Mouse (Mus musculus): Measurements from ENCODE around the gene Mcl1.
"Not testable (repeated sequence)": the region's sequence is repeated elsewhere in the genome, so short reads cannot be mapped to it uniquely, and the experiment has no call there.

Mcl1 gene

DNA sequence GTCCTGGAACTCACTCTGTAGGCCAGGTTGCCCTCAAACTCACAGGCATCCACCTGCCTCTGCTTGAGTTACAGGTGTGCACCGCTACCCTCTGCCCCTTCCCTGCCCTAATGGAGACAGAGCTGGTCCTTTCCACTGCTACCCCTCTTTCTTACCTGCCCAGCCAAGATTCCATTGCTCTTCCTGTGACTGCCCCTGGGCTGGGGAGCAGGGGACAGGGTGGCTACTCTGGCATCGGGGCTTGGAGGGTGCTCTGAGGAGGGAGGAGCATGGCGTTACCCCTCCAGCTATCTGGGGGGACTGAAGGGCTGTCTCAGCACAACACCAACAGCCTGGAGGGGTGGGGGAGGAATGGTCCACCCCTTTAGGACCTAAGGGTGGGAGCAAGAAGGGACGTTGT lies 26.7 kb downstream of the Mcl1 start:
- in situ Hi-C loops (cut with MboI, MseI): no loop called here

DNA sequence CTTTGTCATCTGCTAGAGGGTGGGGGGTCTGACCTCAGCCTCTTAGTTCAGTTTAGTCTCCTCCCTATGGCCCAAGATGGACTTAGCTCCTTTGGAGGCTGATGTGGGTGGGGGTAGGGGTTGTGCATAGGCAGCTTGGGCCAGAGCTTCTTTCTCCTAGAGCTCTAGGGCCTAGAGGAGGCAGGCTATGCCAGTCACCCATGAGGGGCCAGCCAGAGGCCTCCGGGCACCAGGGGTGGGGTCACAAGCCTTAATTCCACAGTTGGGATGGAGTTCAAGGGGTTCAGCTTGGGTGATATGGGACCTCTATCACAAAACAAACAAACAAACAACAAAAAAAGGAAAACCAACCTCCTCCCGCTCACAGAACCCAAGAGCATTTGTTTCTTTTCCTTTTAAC lies 27.1 kb downstream of the Mcl1 start:
- in situ Hi-C loops (cut with MboI, MseI): no loop called here

DNA sequence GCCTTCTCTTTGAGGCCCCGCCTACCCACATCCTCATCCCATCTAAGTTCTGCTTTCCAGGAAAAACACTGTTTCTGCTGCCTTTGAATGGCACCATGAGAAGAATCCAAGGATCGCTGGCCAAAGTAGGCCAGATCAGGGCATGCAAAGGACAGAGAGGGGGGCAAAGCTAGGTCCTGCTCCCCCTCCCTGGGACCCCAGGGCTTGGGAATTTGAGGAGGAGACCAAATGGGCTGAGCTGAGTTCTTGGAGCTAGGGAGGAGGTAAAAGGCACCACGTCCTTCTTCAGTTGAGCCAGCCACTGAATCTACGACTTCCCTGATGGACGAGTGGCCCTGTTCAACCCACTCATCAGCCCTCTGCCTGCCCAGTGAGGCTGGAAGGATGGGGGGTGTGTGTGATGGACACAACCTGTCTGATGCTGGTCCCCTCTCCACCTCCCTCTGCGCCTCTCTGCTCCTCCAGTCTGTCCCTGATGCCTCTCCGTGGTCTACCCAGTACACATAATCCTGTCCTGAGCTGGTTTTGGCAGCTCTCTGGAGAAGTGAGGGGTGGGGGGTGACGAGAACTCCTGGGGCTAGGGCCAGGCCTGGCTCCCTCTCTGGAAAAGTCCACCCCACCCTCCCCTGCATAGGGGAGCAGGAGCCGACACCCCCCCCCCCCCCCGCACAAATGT lies 28.0 kb downstream of the Mcl1 start:
- in situ Hi-C loops (cut with MboI, MseI): no loop called here

DNA sequence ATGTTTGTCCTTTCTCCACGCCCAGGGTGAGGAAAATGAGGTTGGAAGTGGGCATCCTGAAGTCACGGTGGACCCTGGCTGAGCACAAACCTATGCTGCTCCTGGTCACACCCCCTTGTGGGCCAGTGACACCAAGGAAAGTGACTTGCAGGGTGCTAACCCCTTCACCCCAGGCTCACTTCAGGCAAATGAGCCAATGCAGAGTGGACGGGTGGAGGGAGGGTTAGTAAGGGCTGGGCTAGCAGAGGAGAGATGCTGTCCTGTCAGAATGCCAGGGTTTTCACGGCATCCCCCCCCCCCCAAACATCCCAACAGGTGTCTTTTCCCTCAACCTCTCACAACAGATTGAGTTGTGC lies 28.6 kb downstream of the Mcl1 start:
- in situ Hi-C loops (cut with MboI, MseI): no loop called here

DNA sequence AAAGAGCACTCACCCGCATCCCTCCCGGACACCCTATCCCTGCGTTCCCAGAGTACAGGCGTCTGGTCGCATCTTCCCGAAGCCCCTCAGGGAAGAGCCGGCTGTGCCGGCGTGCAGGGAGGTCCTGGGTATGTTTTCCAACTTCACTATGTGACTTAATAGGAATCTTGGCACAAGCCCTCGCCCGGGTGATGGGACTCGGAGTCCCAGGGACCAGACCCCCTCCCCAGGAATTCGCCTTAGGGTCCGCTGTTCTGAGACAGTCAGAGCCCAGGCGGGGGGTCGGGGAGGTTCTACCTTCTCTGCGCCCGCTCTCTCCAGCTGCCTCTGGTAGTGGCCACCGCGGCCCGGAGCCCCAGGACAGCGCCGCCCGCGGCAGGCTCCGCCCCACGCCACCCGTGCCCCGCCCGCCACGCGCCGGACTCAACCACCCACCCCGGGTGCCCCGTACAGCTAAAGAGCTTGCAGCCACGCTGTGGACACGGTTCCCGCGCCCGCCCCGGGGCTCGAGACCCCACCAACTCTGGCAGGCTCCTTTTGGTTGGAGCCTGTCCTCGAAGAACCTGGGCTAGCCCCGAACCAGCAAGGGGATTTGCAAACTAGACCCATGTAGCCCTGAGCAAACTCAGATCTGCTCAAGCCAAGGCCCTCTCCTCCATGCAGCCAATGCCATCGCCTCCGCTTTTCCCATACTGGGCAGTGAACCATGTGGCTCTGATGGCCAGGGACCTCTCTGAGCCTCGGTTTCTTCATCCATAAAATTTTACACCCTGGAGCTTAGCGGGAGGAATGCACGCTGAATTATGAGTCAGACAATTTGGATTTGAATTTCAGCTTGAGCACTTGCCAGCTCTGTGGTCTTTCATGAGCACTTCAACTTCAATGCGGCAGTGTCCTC lies 29.2 kb downstream of the Mcl1 start, which contains the start of gene Adamtsl4:
TSS of gene Adamtsl4 (minus strand) at position 394 of the 898 bp plus-strand sequence.
- in situ Hi-C loops (cut with MboI, MseI): no loop called here

DNA sequence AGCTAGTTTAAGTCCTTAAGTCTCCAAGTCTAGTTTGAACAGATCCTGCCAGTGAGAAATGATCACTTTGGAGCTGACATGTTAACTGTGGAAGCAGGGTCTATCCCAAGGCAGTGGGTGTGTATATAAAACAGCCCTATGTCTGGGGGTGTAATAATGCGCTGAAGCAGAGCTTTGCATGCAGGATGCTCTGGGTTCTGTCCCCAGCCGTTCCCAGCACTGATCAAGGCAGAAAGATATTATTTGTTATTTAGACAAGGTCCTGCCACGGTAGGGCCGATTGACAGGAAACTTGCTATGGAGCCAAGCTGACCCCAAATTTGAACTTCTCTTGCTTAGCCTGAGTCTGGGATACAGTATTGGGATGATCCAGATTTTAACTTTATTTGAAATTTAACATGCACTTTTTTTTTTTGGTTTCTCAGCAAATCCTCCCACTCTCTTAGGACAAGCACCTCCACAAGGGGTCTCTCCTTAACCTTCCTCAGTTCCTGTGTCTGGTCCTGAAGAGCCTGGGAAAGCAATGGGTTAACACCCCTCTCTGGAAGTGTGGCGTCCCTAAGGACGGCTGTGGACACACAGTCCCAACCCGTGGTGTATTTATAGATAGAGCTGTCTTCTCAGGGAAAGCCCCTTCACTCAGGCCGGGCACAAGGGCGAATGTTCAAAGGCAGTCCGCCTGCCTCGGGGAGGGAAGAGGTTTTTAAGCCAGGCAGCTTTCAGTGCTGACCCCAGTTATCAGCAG lies 30.8 kb downstream of the Mcl1 start:
- in situ Hi-C loops (cut with MboI, MseI): no loop called here

DNA sequence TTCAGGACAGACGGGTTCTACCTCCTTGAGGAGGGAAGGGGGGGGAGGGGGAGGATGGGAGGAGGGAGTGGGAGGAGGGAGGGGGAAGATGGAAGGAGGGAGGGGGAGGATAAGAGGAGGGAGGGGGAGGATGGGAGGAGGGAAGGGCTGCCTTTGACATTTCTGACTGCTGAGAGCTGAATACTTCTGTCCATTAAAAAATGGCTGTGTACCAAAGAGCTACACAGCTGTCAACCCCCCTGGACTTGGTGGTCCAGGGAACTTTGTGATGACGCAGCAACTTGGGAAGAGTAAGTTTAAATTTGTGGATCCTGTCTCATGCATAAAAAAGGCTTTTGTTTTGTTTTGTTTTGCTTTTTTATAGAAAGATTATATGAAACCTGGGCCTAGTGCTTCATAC lies 31.4 kb downstream of the Mcl1 start:
- in situ Hi-C loops (cut with MboI, MseI): no loop called here

DNA sequence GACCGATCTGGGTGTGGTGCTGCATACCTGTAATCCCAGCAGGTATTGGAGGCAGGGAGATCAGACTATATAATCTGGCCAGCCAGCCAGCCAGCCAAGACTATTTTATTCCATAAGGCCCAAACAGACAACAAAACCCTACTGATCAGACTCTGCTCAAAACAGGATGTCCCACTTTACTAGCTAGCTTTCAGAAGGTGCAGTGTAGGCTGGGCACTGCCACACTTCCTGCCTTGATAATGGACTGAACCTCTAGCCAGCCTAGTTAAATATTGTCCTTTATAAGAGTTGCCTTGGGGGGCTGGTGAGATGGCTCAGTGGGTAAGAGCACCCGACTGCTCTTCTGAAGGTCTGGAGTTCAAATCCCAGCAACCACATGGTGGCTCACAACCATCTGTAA lies 32.0 kb downstream of the Mcl1 start:
- in situ Hi-C loops (cut with MboI, MseI): not testable (repeated sequence)

DNA sequence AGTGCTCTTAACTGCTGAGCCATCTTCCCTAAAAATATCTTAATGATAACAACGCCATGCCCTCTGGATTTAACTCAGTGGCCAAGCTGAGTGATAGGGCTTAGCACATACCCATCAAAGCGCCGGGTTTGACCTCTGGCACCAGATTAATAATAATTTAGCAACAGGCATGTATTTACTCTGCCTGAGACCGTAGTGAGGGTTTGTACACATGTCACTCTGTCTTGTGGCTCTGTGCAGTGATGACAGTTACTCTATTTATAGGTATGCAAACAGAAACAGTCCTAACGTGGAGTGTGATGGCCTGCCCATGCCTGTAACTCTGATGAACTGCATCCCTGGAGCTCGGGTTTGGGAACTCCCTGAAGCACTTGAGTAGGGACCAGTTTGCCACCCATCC lies 34.1 kb downstream of the Mcl1 start:
- in situ Hi-C loops (cut with MboI, MseI): no loop called here

DNA sequence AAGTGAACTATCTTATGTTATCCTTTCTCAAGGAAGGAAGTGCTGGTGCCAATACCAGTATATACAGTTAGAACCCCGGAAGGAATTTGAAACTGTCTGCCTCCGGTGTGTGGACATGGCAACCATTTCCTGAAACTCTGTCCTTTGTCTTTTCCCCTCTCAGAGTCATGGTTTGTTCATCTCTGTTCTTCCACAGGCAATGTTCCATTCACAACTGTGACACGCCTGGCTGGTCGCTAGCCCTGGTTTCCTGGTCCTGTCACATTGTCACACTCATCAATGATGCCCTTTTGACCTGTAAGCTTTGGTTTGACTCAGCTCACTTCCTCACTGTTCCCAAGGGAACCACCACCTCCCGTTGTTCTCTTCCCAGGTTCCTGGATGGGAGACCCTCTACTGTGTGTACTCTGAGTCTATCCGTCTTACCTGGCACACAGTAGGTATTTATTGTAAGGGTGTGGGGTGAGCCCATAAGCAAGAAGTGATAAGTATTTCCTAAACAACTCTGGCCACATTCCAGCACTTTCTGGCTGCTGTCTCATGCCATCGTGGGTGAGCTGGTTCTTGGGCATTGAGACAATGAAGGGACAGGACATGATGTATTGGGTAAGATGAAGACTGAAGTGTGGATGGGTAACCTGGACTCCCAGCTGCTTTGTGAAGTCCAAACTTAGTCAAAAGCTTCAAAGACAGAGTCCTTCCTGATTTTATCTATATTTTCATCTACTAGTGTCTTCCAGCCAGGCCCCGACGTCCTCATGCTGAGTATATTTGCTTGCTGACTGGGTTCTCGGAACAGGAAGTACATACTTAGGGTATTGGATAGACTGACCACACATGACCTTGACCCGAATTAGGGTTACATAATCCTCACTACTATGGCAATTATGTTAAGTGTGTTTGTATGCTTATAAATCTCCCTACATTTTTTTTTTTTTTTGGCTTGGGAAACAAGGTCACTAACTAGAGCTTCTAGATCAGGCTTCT lies 35.5 kb downstream of the Mcl1 start:
- in situ Hi-C loops (cut with MboI, MseI): no loop called here

DNA sequence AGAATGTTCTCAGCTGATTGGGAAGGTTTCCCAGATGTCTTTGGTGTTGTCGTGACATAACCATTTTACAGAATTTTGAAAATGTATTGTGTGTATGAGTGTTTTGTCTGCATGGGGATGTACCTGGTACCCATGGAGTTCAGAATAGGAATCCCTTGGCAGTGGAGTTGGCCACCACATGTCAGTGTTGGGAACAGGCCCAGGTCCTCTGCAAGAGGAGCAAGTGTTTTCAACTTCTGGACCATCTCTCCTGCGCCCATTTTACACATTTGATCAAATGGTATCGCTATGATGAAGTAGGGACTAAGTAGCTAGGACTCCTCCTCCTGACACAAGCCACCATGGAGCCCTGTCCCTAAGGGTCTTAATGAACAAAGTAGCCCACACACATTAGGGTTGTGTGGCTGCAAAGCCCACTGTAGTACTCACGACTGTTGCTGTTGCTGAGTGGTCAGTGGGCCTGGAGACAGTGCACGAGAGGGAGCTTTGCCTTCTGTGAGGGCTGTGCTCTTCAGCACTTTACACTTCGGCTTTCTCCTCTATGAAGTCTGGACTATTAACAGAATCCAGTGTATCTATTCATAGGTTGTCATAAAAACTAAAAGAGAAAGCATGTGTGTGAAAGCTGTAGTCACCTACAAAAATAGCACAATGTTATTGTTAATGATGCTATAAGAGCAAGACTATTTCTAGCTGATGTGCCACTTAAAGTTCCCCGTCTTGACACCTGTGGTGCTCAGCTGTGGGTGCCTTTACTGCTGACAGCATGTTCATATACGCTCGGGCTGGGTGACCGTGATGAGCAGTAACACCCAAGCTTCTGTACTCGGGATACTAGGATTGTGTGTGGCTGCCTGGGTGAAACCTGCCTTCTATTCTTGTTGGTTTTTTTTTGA lies 36.5 kb downstream of the Mcl1 start:
- in situ Hi-C loops (cut with MboI, MseI): no loop called here

DNA sequence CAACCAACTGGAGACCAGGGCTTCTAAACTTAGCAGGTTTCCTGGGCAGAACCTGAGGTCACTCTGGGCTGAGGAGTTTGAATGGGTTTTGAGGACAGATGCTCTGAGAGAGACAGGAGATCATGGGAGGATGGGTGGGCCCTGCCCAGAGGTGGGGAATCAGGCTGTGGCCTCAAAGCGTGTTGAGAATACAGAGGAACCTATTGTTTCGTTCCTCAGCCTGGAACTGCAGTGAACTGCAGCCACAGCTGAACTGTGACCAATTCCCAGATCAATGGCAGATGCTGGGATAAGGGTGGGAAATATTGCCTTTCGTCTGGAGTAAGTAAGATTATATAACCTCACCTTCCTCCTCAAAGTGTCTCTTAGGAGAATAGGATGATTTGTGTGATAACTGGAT lies 37.2 kb downstream of the Mcl1 start:
- in situ Hi-C loops (cut with MboI, MseI): no loop called here

DNA sequence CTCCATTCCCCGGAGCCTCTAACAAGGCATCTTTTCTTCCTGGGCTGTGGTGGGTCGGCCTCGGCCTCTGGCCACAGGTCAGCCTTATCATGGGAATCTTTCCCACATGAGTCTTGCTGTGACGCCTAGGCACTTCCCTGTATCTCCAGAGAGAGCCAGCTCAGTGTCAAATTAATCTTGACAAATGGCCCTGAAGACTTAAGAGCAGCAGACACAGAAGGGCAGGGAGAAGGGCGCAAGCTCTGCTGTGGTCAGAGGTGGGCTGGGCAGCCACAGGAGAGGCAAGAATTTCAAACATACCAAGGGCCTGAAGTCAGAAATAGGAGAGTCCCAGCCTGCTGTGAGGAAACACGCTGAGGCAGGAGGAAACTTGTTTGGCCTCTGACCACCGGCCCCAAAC lies 37.8 kb downstream of the Mcl1 start:
- in situ Hi-C loops (cut with MboI, MseI): no loop called here

DNA sequence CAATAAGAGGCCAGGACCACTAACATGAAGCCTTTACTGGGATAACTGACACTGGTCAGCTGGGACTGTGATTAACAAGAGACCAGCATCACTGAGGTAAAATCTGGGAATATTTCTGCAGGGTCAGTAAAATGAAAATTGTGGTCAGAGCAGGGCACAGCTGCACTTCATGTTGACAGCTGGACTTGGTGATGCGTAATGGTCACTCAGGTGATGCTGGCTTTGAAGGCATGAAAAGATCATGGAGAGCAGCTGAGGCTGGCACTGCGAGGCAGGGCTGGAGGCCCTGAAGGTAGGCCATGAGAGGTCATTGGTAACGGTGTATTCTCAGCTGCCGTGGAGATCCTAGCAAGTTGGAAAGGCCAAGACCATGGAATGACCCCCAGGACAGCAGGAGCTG lies 39.7 kb downstream of the Mcl1 start:
- in situ Hi-C loops (cut with MboI, MseI): no loop called here

DNA sequence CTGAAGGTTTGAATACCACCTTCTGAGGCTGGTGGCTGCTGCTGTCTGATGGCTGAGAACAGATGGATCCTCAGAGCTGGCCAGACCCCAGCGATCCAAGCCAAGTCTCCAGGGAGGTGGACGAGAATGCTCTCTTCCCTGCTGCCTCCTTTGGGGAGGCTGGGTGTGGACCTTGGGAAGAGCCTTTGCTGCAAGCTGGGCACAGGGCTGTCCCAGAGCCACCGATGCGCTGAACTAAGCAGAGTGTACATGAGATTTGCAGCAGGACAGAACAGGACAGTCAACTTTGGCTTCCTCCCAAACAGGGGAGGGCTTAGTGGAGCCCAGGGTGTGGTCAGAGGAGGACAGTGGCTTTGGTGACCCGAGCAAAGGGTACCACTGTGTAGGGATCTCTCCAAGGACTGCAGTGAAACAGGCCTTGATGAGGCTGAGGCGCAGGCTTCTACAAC lies 41.7 kb downstream of the Mcl1 start:
- in situ Hi-C loops (cut with MboI, MseI): loop anchor here (5.0 kb wide), 1 partner anchor 422 kb away; no protein-coding TSS in a partner anchor

DNA sequence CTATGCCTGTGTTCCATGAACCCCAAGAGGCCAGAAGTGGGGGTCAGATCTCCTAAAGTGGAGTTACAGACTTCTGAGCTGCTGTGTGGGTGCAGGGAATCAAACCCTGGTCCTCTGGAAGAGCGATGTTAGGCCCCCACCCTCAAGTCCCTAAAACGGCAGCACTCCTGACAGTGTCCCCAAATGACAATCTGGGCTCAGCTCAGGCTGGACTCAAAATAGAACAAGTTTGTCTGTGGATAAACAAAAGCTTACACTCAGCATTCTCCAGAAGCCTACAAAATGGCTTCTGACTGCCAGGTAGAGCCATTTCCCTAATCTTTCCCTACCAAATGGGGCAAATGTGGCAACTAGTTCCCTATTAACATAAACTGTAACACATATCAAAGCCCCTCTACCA lies 42.5 kb downstream of the Mcl1 start:
- in situ Hi-C loops (cut with MboI, MseI): loop anchor here (5.0 kb wide), 1 partner anchor 421 kb away; no protein-coding TSS in a partner anchor

DNA sequence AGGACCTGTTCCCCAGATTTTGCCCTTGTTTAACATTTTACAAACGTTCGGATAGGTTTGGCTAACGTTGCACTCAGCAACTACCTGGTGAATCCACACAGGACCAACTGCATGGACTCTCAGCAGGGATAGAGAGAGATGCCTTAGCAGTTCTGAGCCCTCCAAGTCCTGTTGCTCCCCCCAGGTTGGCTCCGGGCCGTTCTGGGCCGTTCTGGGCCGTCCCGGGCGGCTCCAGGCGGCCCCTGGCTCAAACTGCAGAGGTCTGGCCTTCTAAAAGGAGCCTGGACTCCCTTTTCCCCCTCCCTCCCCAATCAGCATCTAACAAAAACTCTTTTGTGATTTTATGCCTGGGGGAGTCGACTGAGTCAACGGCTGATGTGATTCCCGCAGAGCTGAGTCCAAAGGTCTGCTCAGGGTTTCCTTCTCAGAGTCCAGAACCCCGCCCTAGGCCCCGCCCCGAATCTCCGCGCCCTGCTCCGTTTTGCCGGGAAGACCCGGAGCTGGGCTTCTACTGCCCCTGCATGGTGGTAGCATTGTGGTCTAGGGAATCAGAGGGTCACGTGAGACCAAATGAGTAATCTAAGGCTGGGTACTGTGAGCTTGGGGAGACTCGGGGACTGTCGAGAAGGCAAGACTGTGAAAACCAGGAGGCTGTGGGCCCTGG lies 43.4 kb downstream of the Mcl1 start:
- in situ Hi-C loops (cut with MboI, MseI): loop anchor here (5.0 kb wide), 1 partner anchor 420 kb away; no protein-coding TSS in a partner anchor

DNA sequence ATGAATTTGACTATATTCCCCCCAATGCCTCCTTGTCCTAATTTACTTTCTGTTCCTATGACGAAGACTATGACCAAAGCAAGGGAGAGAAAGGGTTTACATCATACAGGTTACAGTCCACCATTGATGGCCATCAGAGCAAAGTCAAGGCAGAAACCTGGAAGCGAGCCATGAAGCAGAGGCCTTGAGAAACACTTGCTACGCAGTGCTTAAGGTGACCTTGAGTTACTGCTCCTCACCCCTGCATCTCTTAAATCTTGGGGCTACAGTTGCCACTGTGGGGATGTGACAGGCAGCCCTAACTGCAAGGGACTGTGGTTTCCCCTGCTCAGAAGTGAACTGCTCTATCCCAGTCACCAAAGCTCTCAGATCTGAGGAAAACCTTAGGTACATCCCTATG lies 44.7 kb downstream of the Mcl1 start:
- in situ Hi-C loops (cut with MboI, MseI): loop anchor here (5.0 kb wide), 1 partner anchor 419 kb away; no protein-coding TSS in a partner anchor

DNA sequence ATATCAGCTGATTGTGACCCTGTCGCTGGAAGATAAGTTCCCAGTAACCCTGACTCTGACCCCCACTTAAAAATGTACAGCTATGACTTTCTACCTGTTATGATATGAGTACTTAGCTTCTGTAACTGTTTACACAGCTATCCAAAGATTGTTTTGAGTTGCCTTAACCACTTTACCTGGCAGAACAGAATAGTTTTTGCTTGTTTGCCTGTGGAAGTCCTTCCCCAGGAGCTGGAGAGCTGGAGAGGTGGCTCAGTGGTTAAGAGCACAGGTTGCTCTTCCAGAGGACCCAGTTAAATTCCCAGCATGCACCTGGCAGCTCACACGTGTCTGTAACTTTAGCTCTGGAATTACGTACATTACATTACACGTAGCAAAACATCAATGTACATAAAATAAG lies 46.0 kb downstream of the Mcl1 start:
- in situ Hi-C loops (cut with MboI, MseI): loop anchor here (5.0 kb wide), 1 partner anchor 418 kb away; no protein-coding TSS in a partner anchor
